Mouse (Mus musculus) testis, adult 2 months (tissue): ENCODE measurements around the gene Pttg1. TPM values are rescaled to one million over a fixed set of nuclear protein-coding genes. Genes with fewer than 3 reads are reported as not detected.

Experiments used
- H3K27ac ChIP-seq: fragments of 200-500 bp; 2 replicates; pipeline ENCODE4 v1.5.1; 2012; ENCODE audit warnings: low read depth, low read length; ENCODE audit not compliant: control insufficient read depth, insufficient read depth
- H3K27me3 ChIP-seq: fragments of 200-500 bp; 2 replicates; pipeline ENCODE4 v1.6.1; 2012; ENCODE audit warnings: mild to moderate bottlenecking, low read length, moderate library complexity; ENCODE audit not compliant: control insufficient read depth, insufficient read depth
- H3K36me3 ChIP-seq: fragments of 200-500 bp; 2 replicates; pipeline ENCODE4 v1.6.1; 2012; ENCODE audit warnings: mild to moderate bottlenecking, low read length; ENCODE audit not compliant: control insufficient read depth, insufficient read depth
- H3K4me1 ChIP-seq: fragments of 200-500 bp; 2 replicates; pipeline ENCODE4 v1.6.1; 2012; ENCODE audit warnings: low read length; ENCODE audit not compliant: control insufficient read depth, insufficient read depth
- H3K4me3 ChIP-seq: fragments of 200-500 bp; 2 replicates; pipeline ENCODE4 v1.5.1; 2012; ENCODE audit warnings: low read depth, mild to moderate bottlenecking, low read length, moderate library complexity, mixed read lengths; ENCODE audit not compliant: control insufficient read depth
- CTCF ChIP-seq: fragments of 200-500 bp; IDR thresholded peaks from 2 replicates; pipeline ENCODE4 v1.5.1; 2012; ENCODE audit warnings: low read depth, mild to moderate bottlenecking, inconsistent platforms, low read length, moderate library complexity; ENCODE audit not compliant: control insufficient read depth, insufficient read depth, insufficient replicate concordance
- POLR2A ChIP-seq: fragments of 200-500 bp; IDR thresholded peaks from 2 replicates; pipeline ENCODE4 v1.6.1; 2012; ENCODE audit warnings: low read depth, mild to moderate bottlenecking, inconsistent platforms, low read length, moderate library complexity; ENCODE audit not compliant: control insufficient read depth
- polyA plus RNA-seq: library from polyadenylated mRNA; depleted of rRNA; stranded (reverse); fragments of >200 nt; gene quantifications from 2 replicates; pipeline ENCODE4 v1.2.3, GENCODE M21; 2012

Gene Pttg1
- polyA plus RNA-seq, 1 experiment = 105 TPM

GRCm38 (mm10) chr11:43452266-43452665 is 26.2 kb upstream of the Pttg1 start:
- H3K27ac ChIP-seq = no peak overlapping the region
- no peak overlapping the region for H3K4me3 ChIP-seq
- no peaks in the 10 kb centered on the region for H3K27me3 ChIP-seq
- no peaks in the 10 kb centered on the region; the same call in 1 of the 2 replicates for H3K4me1 ChIP-seq
- no peaks in the 10 kb centered on the region for H3K36me3 ChIP-seq
- no peak for TF ChIP-seq CTCF
- TF ChIP-seq POLR2A = no peak

GRCm38 (mm10) chr11:43451322-43451721 is 25.3 kb upstream of the Pttg1 start:
- Histone ChIP-seq H3K27me3 (no peaks in the 10 kb centered on the region), H3K27ac (no peak overlapping the region), H3K4me1 (no peaks in the 10 kb centered on the region; the same call in 1 of the 2 replicates), H3K36me3 (no peaks in the 10 kb centered on the region), H3K4me3 (no peak overlapping the region)
- no peak for TF ChIP-seq POLR2A

- H3K36me3 ChIP-seq = peaks cover 2% of the 10 kb centered on the region
- H3K4me3 ChIP-seq = no peak overlapping the region
- TF ChIP-seq POLR2A (no peak), CTCF (no peak)
- H3K27me3 ChIP-seq = no peaks in the 10 kb centered on the region
- no peak overlapping the region for H3K27ac ChIP-seq
- no peaks in the 10 kb centered on the region; the same call in 1 of the 2 replicates for H3K4me1 ChIP-seq
Observed at GRCm38 (mm10) chr11:43449916-43450315, 23.9 kb upstream of the Pttg1 start.

GRCm38 (mm10) chr11:43443183-43443582 is 17.1 kb upstream of the Pttg1 start:
- Histone ChIP-seq H3K27me3 (no peaks in the 10 kb centered on the region), H3K36me3 (peaks cover 10% of the 10 kb centered on the region), H3K4me1 (no peaks in the 10 kb centered on the region), H3K4me3 (no peak overlapping the region), H3K27ac (no peak overlapping the region)
- TF ChIP-seq POLR2A = no peak
- TF ChIP-seq CTCF = no peak

- Histone ChIP-seq H3K4me3 (no peak overlapping the region), H3K27ac (no peak overlapping the region), H3K27me3 (no peaks in the 10 kb centered on the region), H3K36me3 (peaks cover 10% of the 10 kb centered on the region), H3K4me1 (no peaks in the 10 kb centered on the region)
- no peak for TF ChIP-seq CTCF
- TF ChIP-seq POLR2A = no peak
Observed at GRCm38 (mm10) chr11:43441121-43441520, 15.1 kb upstream of the Pttg1 start.

- Histone ChIP-seq H3K27me3 (no peaks in the 10 kb centered on the region), H3K27ac (peak overlapping the region; percentile 87; the same call in 1 of the 2 replicates), H3K4me3 (peak overlapping the region; percentile 99), H3K36me3 (no peaks in the 10 kb centered on the region; the same call in none of the 2 replicates), H3K4me1 (peaks cover 2% of the 10 kb centered on the region; the same call in 1 of the 2 replicates)
- TF ChIP-seq POLR2A = no peak
- no peak for TF ChIP-seq CTCF
Observed at GRCm38 (mm10) chr11:43434024-43434407, 8.0 kb upstream of the Pttg1 start.

GRCm38 (mm10) chr11:43433254-43434023 is 7.4 kb upstream of the Pttg1 start, which contains the start of gene Slu7:
Gene Slu7, plus strand, starts transcription at chr11:43433744.
- TF ChIP-seq POLR2A (0 out of 2 replicates have a peak, but pooled peaks have one; percentile 43), CTCF (no peak)
- H3K4me3 ChIP-seq = peak within 1 kb of the TSS; percentile 99
- no peaks in the 10 kb centered on the region; the same call in none of the 2 replicates for H3K36me3 ChIP-seq
- peaks cover 2% of the 10 kb centered on the region; the same call in 1 of the 2 replicates for H3K4me1 ChIP-seq
- no peaks in the 10 kb centered on the region for H3K27me3 ChIP-seq
- peak within 1 kb of the TSS; percentile 87 for H3K27ac ChIP-seq
